Mouse (Mus musculus): ENCODE data around the gene Syne2.

Gene Syne2

DNA sequence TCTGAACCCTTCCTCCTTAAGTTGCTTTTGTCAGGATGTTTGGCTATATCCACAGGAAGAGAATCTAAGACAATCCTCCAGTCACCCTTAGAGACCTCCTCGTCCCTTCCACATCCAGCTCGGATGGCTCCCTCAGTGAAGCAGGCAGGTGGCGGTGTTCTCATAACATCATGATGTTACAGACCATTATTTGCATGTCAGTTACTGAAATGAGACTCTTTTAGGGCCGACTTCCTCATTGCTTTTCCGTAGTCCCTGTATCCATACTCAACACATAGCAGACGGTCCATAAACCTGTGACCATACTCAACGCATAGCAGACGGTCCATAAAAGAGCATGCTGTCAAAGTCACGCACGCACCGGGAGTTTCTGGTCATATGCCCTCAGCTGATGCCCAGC lies 106.9 kb downstream of the Syne2 start:
- DNase-seq (ENCODE audit: low spot score in 2 of 2), result no peak

GRCm38 (mm10) chr12:75927596-75927995 lies 109.7 kb downstream of the Syne2 start:
- DNase-seq (ENCODE audit: low spot score in 2 of 2), result no peak

DNA sequence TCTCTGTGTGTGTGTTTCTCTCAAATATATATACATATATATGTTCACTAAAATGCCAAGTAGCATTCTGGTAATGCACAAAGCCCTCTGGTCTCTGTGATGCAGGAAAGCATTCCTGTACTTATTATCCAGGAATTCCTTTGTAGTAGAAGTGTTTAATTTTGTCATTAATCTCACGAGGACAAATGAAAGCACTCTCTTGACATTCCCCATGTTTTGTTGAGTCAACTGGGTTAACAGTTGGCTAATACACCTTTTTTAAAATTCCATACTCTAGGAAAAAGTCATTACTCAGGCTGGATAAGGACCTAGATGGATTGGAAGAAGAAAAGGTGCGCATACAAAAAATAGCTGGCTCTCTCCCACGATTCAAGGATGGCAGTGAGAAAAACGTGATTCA lies 115.6 kb downstream of the Syne2 start:
- DNase-seq (ENCODE audit: low spot score in 2 of 2), result no peak

GRCm38 (mm10) chr12:75951328-75951727 lies 133.4 kb downstream of the Syne2 start:
- no peak for DNase-seq (ENCODE audit: low spot score in 2 of 2)

DNA sequence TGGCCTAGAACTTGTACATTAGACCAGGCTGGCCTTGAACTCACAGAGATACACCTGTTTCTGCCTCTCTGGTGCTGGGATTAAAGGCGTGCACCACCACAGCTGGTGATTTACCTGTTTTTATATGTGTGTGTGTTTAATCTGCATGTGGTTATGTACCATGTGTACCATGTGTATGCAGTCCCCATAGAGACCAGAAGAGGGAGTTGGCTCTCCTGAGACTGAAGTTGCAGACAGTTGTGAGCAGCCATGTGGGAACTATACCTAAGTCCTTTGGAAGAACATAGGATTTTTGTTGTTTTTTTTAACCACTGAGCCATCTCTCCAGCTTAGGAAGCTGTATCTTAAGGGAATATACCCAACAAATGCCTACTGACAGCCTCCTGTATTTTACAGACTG lies 134.1 kb downstream of the Syne2 start:
- DNase-seq (ENCODE audit: low spot score in 2 of 2), result no peak

DNA sequence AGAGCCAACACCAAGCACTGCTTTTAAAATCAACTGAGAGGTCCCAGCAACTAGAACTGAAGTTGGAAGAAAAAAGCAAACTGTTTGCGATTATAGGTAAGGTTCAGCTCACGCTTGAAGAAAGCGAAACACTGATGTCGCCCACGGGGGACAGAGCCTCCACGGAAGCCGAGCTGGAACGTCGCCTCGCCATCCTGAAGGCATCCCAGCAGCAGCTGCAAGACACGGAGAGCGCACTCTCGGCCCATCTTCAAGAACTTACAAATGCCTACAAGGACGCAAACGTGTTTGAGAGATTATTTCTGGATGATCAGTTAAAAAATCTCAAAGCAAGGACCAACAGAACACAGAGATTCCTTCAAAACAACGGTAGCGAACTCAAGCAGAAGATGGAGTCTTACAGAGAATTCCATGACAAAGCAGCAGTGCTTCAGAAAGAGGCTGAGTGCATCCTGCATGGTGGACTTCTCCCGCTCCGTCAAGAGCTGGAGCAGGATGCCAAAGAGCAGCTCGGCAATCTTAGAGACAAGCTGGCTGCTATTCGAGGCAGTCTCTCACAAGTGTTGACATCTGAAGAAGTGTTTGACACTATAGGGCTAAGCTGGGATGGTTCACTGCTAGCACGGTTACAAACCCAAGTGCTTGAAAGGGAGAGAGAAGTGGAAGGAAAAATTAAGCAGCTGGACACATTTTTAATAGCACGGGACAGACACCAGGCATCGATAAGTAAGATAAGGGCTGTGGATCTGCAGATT lies 148.7 kb downstream of the Syne2 start:
- no peak for DNase-seq (ENCODE audit: low spot score in 2 of 2)

DNA sequence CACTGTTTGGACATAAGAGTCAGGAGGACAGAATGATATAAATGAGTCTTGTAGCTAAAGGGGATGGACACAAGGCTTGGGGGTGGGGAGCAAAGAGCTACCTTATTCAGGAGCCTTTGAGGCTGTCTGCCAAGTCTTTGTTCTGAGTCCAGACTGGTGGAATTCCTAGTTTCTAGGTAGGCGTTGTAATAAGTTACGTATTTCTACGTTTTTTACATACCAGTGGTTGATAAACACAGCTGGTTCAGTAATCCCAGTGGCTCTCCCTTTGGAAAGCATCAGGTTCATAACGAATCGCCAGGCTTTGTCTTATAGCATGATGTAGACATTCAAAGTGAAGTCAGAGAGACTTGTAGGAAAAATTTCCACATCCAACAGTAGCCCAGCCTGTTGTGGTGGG lies 161.1 kb downstream of the Syne2 start:
- no peak for DNase-seq (ENCODE audit: low spot score in 2 of 2)

DNA sequence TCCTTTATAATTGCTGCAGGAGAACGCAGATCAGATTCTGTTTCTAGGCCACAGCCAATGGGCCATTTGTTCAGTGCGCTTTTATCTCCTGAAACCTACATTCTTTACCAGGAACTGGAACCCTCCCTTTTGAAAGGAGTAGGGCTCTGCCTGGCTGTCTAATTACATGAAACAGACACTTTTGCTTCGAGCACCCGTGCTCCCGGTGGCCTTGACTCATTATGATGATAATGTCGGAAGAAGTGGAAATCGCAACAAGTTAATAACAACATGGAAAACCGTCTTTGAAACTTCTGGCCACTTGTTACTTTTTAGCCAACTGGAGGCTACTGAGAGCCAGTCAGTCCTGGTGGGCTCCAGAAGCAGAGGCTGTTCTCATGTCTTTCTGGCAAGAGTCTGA lies 165.4 kb downstream of the Syne2 start:
- no peak for DNase-seq (ENCODE audit: low spot score in 2 of 2)

DNA sequence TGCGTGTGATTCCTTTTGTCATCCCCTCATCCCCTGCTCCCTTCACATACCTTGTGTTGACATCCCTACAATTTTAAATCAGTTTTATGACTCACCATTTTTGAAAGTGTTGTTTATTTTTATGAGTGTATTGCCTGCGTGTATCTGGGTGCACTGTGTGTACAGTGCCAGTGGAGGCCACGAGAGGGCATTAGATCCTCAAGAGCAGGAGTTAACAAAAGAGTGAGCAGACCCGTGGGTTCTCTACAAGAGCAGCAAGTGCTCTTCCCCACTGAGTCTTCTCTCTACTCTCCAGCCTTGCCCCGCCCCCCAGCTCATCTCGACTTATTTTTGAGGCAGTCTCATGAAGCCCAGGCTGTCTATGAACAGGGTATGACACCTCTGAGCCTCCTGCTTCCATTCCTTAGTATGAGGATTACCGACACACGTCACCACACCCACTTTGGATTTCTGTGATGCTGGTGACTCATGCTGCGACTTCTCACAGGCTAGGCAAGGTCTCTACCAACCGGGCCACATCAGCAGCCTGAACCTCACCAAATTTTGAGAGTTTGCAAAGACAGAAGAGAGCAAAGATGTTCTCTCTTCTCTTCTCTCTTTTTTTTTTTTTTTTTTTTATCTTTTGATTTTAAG lies 174.4 kb downstream of the Syne2 start:
- no peak for DNase-seq (ENCODE audit: low spot score in 2 of 2)

- no peak for DNase-seq (ENCODE audit: low spot score in 2 of 2)
Measured at GRCm38 (mm10) chr12:75992946-75993345, 175.0 kb downstream of the Syne2 start.

DNA sequence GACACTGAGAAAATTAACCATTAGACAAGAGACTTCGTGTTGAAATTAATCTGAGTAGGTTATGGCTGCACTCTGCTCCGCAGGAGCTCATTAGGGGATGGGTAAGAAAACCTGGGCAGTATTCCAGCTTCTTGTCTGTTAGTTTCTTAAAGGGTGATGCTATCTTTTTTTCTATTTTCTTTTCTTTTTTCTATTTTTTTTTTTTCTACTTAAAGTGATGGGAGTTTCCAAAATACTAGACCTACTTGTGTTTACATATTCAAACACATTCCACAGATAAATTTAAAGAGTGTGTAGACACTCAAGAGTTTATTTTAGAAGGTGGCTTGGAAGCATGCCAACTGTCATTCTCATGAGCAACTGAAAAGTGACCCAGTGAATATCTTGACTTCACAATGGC lies 177.2 kb downstream of the Syne2 start:
- no peak for DNase-seq (ENCODE audit: low spot score in 2 of 2)

- no peak for DNase-seq (ENCODE audit: low spot score in 2 of 2)
Measured at GRCm38 (mm10) chr12:75997547-75997946, 179.6 kb downstream of the Syne2 start.

GRCm38 (mm10) chr12:75998416-75998815 lies 180.5 kb downstream of the Syne2 start:
- DNase-seq (ENCODE audit: low spot score in 2 of 2), result no peak

DNA sequence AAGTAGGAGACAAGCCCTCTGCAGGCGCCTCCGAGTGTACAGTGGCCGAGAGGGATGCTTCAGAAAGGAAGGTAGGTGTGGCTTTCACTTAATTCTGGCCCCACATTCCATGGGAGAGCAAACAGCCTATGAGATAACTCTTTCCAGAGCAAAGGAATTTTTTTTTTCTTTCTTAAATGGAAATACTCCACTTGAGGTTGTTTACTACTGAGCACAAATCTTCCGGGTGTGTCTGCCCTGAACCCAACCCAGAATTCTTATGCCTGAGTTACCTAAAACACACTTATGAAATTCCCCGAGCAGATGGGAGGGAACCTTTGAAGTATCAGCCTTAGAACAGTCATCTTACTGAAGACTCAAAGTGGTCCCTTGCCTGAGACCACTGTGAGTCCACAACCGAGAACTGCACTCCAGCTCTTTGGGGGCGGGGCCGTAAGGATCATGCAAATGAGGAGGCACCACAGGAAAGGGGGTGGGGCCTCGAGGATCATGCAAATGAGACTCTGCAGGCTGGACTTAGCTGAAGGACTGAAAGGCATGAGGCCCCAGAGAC lies 186.8 kb downstream of the Syne2 start:
- DNase-seq (ENCODE audit: low spot score in 2 of 2), result no peak

GRCm38 (mm10) chr12:76008991-76009390 lies 191.1 kb downstream of the Syne2 start:
- no peak for DNase-seq (ENCODE audit: low spot score in 2 of 2)

DNA sequence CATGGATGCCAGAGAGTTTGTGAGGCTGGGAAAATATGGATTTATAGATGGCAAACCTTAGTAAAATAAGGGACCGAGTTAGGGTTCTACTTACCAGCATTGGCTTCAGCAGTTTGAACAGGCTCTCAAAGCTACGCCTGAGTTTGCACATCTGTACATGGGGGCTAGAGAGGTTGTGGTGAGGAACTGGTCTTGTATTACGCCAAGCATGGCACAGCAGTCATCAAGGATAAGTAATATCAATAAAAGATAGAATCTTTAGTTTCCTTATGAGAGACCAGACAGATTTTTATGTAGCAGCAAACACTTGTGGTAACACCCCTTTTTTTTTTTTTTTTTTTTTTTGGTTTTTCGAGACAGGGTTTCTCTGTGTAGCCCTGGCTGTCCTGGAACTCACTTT lies 194.9 kb downstream of the Syne2 start:
- no peak for DNase-seq (ENCODE audit: low spot score in 2 of 2)

DNA sequence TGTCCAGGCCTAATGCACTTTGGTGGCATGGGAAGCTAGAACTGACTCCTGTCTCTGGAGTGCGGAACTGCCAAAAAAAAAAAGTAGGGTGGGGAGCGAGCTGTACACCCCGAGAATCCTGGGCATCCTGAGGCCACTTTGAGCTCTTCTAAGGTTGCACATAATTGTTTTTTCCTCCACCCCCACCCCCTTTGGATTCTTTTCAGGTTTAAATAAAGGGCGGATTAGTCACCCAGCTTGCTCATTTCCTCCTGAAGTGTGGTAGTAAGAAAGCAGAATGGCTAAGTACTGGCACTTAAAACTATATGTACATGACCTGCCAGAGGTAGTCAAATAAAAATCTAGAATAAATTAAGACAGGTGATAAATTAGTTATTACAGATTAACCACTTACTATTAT lies 195.5 kb downstream of the Syne2 start:
- no peak for DNase-seq (ENCODE audit: low spot score in 2 of 2)

- no peak for DNase-seq (ENCODE audit: low spot score in 2 of 2)
Measured at GRCm38 (mm10) chr12:76015026-76015425, 197.1 kb downstream of the Syne2 start.

GRCm38 (mm10) chr12:76015489-76015888 lies 197.6 kb downstream of the Syne2 start:
- DNase-seq (ENCODE audit: low spot score in 2 of 2), result no peak

GRCm38 (mm10) chr12:76016123-76017101 lies 198.5 kb downstream of the Syne2 start:
- peak; percentile 28 to 36 for DNase-seq (ENCODE audit: low spot score in 2 of 2)

- no peak for DNase-seq (ENCODE audit: low spot score in 2 of 2)
Measured at GRCm38 (mm10) chr12:76018640-76019039, 200.7 kb downstream of the Syne2 start.

DNA sequence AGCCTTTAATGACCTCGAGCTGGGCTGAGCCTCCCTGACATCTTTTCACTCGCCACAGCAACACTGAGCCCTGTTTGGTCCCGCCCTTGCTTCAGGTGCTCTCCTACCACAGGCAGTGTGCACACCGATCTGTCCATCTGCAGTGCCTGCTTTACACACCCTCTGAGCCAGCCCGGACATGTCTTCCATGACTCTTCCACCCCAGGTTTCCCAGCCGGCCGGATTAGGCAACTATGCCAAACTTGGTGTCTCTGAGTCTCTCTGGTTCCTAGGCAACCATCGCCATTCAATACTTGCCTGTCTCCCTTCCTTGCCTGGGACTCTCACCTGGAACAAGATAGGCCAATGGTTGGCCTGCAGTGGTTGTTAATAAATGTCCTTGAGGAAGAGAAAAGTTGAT lies 224.4 kb downstream of the Syne2 start:
- DNase-seq (ENCODE audit: low spot score in 2 of 2), result no peak

Data from right cerebral cortex, postnatal 36 days (tissue).